Mouse (Mus musculus): ENCODE measurements around the gene Dbn1.

Gene Dbn1

GRCm38 (mm10) chr13:55487578-55488498, at the start of gene Dbn1:
TSS of gene Dbn1 (minus strand) at chr13:55488111.
- no peak for DNase-seq (ENCODE audit: low spot score)

GRCm38 (mm10) chr13:55536194-55537175, 48.6 kb upstream of the Dbn1 start, which contains the start of gene Ddx41:
TSS of gene Ddx41 (minus strand) at chr13:55536658.
- DNase-seq (ENCODE audit: low spot score): peak; percentile 100

- no peak for DNase-seq (ENCODE audit: low spot score)
Measured at GRCm38 (mm10) chr13:55535796-55536193, 47.9 kb upstream of the Dbn1 start.

GRCm38 (mm10) chr13:55535191-55535590, 47.3 kb upstream of the Dbn1 start:
- DNase-seq (ENCODE audit: low spot score): no peak

- no peak for DNase-seq (ENCODE audit: low spot score)
Measured at GRCm38 (mm10) chr13:55529198-55529915, 41.4 kb upstream of the Dbn1 start, which contains the start of gene Dok3. TSS of gene Dok3 (minus strand) at chr13:55529296.

- DNase-seq (ENCODE audit: low spot score): no peak
Measured at GRCm38 (mm10) chr13:55527834-55528772, 40.2 kb upstream of the Dbn1 start.

- DNase-seq (ENCODE audit: low spot score): no peak
Measured at GRCm38 (mm10) chr13:55527212-55527611, 39.3 kb upstream of the Dbn1 start.

- no peak for DNase-seq (ENCODE audit: low spot score)
Measured at GRCm38 (mm10) chr13:55525733-55526553, 38.0 kb upstream of the Dbn1 start.

- DNase-seq (ENCODE audit: low spot score): no peak
Measured at GRCm38 (mm10) chr13:55523951-55524600, 36.2 kb upstream of the Dbn1 start.

GRCm38 (mm10) chr13:55523278-55523677, 35.4 kb upstream of the Dbn1 start:
- DNase-seq (ENCODE audit: low spot score): no peak

GRCm38 (mm10) chr13:55522730-55523129, 34.8 kb upstream of the Dbn1 start:
- DNase-seq (ENCODE audit: low spot score): no peak

- DNase-seq (ENCODE audit: low spot score): no peak
Measured at GRCm38 (mm10) chr13:55519606-55520005, 31.7 kb upstream of the Dbn1 start.

GRCm38 (mm10) chr13:55516955-55517354, 29.0 kb upstream of the Dbn1 start:
- peak; percentile 86 for DNase-seq (ENCODE audit: low spot score)

GRCm38 (mm10) chr13:55513828-55514227, 25.9 kb upstream of the Dbn1 start:
- no peak for DNase-seq (ENCODE audit: low spot score)

- no peak for DNase-seq (ENCODE audit: low spot score)
Measured at GRCm38 (mm10) chr13:55513111-55513748, 25.3 kb upstream of the Dbn1 start, which contains the start of gene Pdlim7. TSS of gene Pdlim7 (minus strand) at chr13:55513676.

GRCm38 (mm10) chr13:55512379-55513031, 24.6 kb upstream of the Dbn1 start:
- DNase-seq (ENCODE audit: low spot score): no peak

- DNase-seq (ENCODE audit: low spot score): no peak
Measured at GRCm38 (mm10) chr13:55511492-55511861, 23.6 kb upstream of the Dbn1 start.
